Mouse (Mus musculus) olfactory bulb, adult 2 months (tissue): ENCODE measurements at regions not wholly inside any gene's neighbourhood (a gene's known extent, or its start where the extent isn't known, plus 50 kb on each side); places are given as distances from the start of the nearest gene placed in this dataset.

Experiments
- H3K27ac ChIP-seq: fragments of 200-500 bp; 2 replicates; pipeline ENCODE4 v1.5.1; 2012; ENCODE audit warnings: low read depth, low read length; ENCODE audit not compliant: insufficient read depth
- H3K4me1 ChIP-seq: fragments of 200-500 bp; 2 replicates; pipeline ENCODE4 v1.6.1; 2012; ENCODE audit warnings: low read length; ENCODE audit not compliant: control insufficient read depth, insufficient read depth
- H3K4me3 ChIP-seq: fragments of 200-500 bp; 2 replicates; pipeline ENCODE4 v1.5.1; 2012; ENCODE audit warnings: mild to moderate bottlenecking, low read depth, low read length, moderate library complexity; ENCODE audit not compliant: insufficient read depth
- CTCF ChIP-seq: fragments of 200-500 bp; IDR thresholded peaks from 2 replicates; pipeline ENCODE4 v1.5.1; 2012; ENCODE audit warnings: low read depth, mild to moderate bottlenecking, low read length, moderate library complexity; ENCODE audit not compliant: insufficient read depth
- POLR2A ChIP-seq: fragments of 200-500 bp; IDR thresholded peaks from 2 replicates; pipeline ENCODE4 v1.6.1; 2012; ENCODE audit warnings: mild to moderate bottlenecking, low read depth, low read length, moderate library complexity; ENCODE audit not compliant: insufficient read depth
- WGBS: fragments of 180-500 bp; shearing (Covaris S2); methylation state at CpG from one replicate; pipeline ENCODE4 v1.1.7; 2018; 5-methylcytosine and 5-hydroxymethylcytosine counted together

GRCm38 (mm10) chr17:49262394-49262793 lies 165.8 kb upstream of the Mocs1 start:
- Histone ChIP-seq H3K4me1 (no peaks in the 10 kb centered on the region), H3K27ac (no peak overlapping the region), H3K4me3 (no peak overlapping the region)
- TF ChIP-seq CTCF: no peak
- no peak for TF ChIP-seq POLR2A
- 18% methylated on average over 4 of the region's 4 CpGs for WGBS

GRCm38 (mm10) chr17:49266343-49266742 lies 161.8 kb upstream of the Mocs1 start:
- Histone ChIP-seq H3K27ac (no peak overlapping the region), H3K4me1 (no peaks in the 10 kb centered on the region), H3K4me3 (no peak overlapping the region)
- WGBS: 90% methylated on average over 4 of the region's 4 CpGs
- TF ChIP-seq CTCF (no peak), POLR2A (no peak)

- 67% methylated on average over 7 of the region's 7 CpGs for WGBS
- no peak overlapping the region for H3K27ac ChIP-seq
- no peak overlapping the region for H3K4me3 ChIP-seq
Measured at GRCm38 (mm10) chr17:49269943-49270342, 158.2 kb upstream of the Mocs1 start.

GRCm38 (mm10) chr17:49272661-49273448 lies 155.3 kb upstream of the Mocs1 start:
- Histone ChIP-seq H3K4me1 (no peaks in the 10 kb centered on the region), H3K4me3 (no peak overlapping the region), H3K27ac (no peak overlapping the region)
- TF ChIP-seq CTCF (no peak), POLR2A (no peak)
- WGBS: 80% methylated on average over 10 of the region's 11 CpGs

More at GRCm38 (mm10) chr17:49269943-49270342, 158.2 kb upstream of the Mocs1 start:
- no peaks in the 10 kb centered on the region for H3K4me1 ChIP-seq
- TF ChIP-seq POLR2A (no peak), CTCF (no peak)

GRCm38 (mm10) chr17:49274936-49275335 lies 153.2 kb upstream of the Mocs1 start:
- Histone ChIP-seq H3K4me1 (no peaks in the 10 kb centered on the region), H3K4me3 (no peak overlapping the region), H3K27ac (no peak overlapping the region)
- no peak for TF ChIP-seq CTCF
- TF ChIP-seq POLR2A: no peak
- WGBS: 94% methylated on average over 3 of the region's 3 CpGs

GRCm38 (mm10) chr17:49275421-49275820 lies 152.7 kb upstream of the Mocs1 start:
- TF ChIP-seq CTCF: no peak
- TF ChIP-seq POLR2A: no peak
- 92% methylated on average over 2 of the region's 2 CpGs for WGBS
- Histone ChIP-seq H3K4me3 (no peak overlapping the region), H3K27ac (no peak overlapping the region), H3K4me1 (no peaks in the 10 kb centered on the region)

- TF ChIP-seq POLR2A: no peak
- TF ChIP-seq CTCF: no peak
- Histone ChIP-seq H3K27ac (no peak overlapping the region), H3K4me3 (no peak overlapping the region), H3K4me1 (no peaks in the 10 kb centered on the region)
- 96% methylated on average over 2 of the region's 2 CpGs for WGBS
Measured at GRCm38 (mm10) chr17:49275916-49276315, 152.2 kb upstream of the Mocs1 start.

GRCm38 (mm10) chr17:49278541-49278940 lies 149.6 kb upstream of the Mocs1 start:
- H3K4me1 ChIP-seq: no peaks in the 10 kb centered on the region
- no peak overlapping the region for H3K27ac ChIP-seq
- no peak overlapping the region for H3K4me3 ChIP-seq
- TF ChIP-seq CTCF: no peak
- TF ChIP-seq POLR2A: no peak
- WGBS: 92% methylated on average over 8 of the region's 8 CpGs

- Histone ChIP-seq H3K27ac (no peak overlapping the region), H3K4me1 (no peaks in the 10 kb centered on the region), H3K4me3 (no peak overlapping the region)
- WGBS: 84% methylated on average over 10 of the region's 10 CpGs
- TF ChIP-seq CTCF (no peak), POLR2A (no peak)
Measured at GRCm38 (mm10) chr17:49278973-49279727, 149.0 kb upstream of the Mocs1 start.
